Mouse (Mus musculus): ENCODE measurements around the gene Mgat5.

DNA sequence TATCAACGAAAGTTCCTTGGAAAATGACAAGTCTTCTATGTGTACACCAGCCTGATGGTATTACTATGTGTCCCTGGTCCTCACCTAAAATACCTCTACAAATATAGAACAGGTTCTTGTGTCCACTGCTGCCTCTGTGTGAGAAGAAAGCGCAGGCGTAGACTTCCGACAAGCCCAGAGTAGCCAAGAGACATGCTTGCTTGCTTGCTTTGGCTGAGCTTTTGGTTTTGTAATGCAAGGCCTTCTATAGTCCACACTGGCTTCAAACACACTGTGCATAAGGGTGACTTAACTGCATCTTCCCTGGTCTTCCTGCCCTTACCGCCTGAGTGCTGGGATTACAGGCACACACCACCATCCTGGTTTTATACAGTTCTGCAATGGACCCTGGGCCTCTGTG, 262.4 kb downstream of the Mgat5 start:
- TF ChIP-seq CTCF (IDR thresholded peaks at IDR 0.05; ENCODE audit: control insufficient read depth, insufficient read depth, insufficient read length) (no peak), MYOD1 (IDR thresholded peaks at IDR 0.05; ENCODE audit: control insufficient read depth, insufficient read length, low read depth) (no peak), USF1 (IDR thresholded peaks at IDR 0.05; ENCODE audit: low read depth) (no peak)
